Mouse (Mus musculus) neural tube, embryonic 12.5 days (tissue): ENCODE results near the gene Il4ra. TPM values are rescaled to one million over a fixed set of nuclear protein-coding genes. Genes with fewer than 3 reads are reported as not detected.

Experiments used
- ATAC-seq: fragments of 200-750 bp; cut with Nextera tagmentation; 2 replicates; pipeline ENCODE4 v1.8.0; 2017; ENCODE audit warnings: low read depth, mild to moderate bottlenecking, moderate TSS enrichment, moderate library complexity; ENCODE audit not compliant: low FRiP score
- H3K27ac ChIP-seq: fragments of 300-500 bp; sonication (generic); 2 replicates; pipeline ENCODE4 v1.5.1; 2016
- H3K27me3 ChIP-seq: fragments of 300-500 bp; sonication (generic); replicated peaks from 2 replicates; pipeline ENCODE4 v1.6.1; 2016; ENCODE audit warnings: mild to moderate bottlenecking
- H3K36me3 ChIP-seq: fragments of 300-500 bp; sonication (generic); 2 replicates; pipeline ENCODE4 v1.6.1; 2016; ENCODE audit warnings: mild to moderate bottlenecking
- H3K4me1 ChIP-seq: fragments of 300-500 bp; sonication (generic); 2 replicates; pipeline ENCODE4 v1.6.1; 2016
- H3K4me2 ChIP-seq: fragments of 300-500 bp; sonication (generic); replicated peaks from 2 replicates; pipeline ENCODE4 v1.6.1; 2016; ENCODE audit warnings: mild to moderate bottlenecking
- H3K4me3 ChIP-seq: fragments of 300-500 bp; sonication (generic); 2 replicates; pipeline ENCODE4 v1.5.1; 2016
- H3K9ac ChIP-seq: fragments of 300-500 bp; sonication (generic); 2 replicates; pipeline ENCODE4 v1.6.1; 2016; ENCODE audit warnings: mild to moderate bottlenecking
- H3K9me3 ChIP-seq: fragments of 300-500 bp; sonication (generic); 2 replicates; pipeline ENCODE4 v1.6.1; 2016; ENCODE audit warnings: mild to moderate bottlenecking
- WGBS: fragments of 180-500 bp; shearing (Covaris S2); methylation state at CpG from one replicate; pipeline ENCODE4 v1.1.7; 2016; 5-methylcytosine and 5-hydroxymethylcytosine counted together
- polyA plus RNA-seq: library from polyadenylated mRNA; unstranded; fragments of >200 nt; fragmentation: Nextera tagmentation; extraction: Ambion mirVana; gene quantifications from 2 replicates; pipeline ENCODE4 v1.2.1, GENCODE M21; 2016

Il4ra gene
- polyA plus RNA-seq, 1 experiment from 2014 or later: 5.1 TPM

- 89% methylated on average over 13 of the region's 13 CpGs for WGBS
- Histone ChIP-seq H3K27me3 (peaks cover 25% of the 10 kb centered on the region; the same call in 1 of the 2 replicates), H3K9ac (no peak overlapping the region), H3K4me1 (peaks cover 14% of the 10 kb centered on the region; the same call in 1 of the 2 replicates), H3K4me3 (no peak overlapping the region), H3K9me3 (no peaks in the 10 kb centered on the region), H3K4me2 (peak overlapping the region; percentile 22; the same call in 1 of the 2 replicates), H3K27ac (no peak overlapping the region), H3K36me3 (no peaks in the 10 kb centered on the region)
- ATAC-seq: no peak
These were observed 1.9 kb downstream of the Il4ra start for GRCm38 (mm10) chr7:125553653-125554428.

DNA sequence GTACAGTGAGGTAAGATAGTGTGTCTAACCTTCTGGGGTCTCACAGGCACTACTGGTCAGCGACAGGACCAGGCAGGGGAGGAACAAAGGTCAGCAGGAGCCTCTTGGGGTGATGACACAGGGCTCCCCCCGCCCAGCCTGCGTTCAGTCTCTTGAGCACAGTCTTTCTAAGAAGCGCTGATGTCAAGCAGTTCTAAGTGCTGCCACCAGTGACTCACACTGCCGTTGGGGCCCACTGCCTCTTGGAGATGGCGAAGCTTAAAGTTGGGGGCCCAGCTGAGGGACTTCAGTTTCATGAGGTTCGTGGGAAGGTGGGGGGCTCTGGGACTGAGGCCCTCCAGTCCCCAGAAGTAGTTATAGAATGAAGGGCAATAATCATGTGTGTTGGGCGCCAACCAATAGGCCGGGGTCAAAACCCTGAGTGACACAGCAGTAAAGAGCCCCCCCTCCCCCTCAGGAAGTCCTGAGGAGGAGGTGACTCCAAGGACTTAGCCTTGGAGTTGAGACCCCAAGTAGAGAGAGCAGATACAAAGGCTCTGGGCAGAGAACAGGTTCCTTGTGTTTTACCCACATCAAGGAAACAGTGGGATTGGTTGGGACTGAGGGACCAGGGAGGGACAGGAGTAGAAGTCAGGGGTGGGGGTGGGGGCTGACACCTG lies 2.7 kb downstream of the Il4ra start:
- H3K9ac ChIP-seq: no peak overlapping the region
- H3K4me1 ChIP-seq: peaks cover 14% of the 10 kb centered on the region; the same call in 1 of the 2 replicates
- no peaks in the 10 kb centered on the region for H3K36me3 ChIP-seq
- H3K4me2 ChIP-seq: no peak overlapping the region
- H3K4me3 ChIP-seq: no peak overlapping the region
- ATAC-seq: no peak
- H3K27ac ChIP-seq: no peak overlapping the region
- WGBS: 87% methylated on average over 9 of the region's 9 CpGs
- H3K9me3 ChIP-seq: no peaks in the 10 kb centered on the region
- peaks cover 25% of the 10 kb centered on the region; the same call in 1 of the 2 replicates for H3K27me3 ChIP-seq

DNA sequence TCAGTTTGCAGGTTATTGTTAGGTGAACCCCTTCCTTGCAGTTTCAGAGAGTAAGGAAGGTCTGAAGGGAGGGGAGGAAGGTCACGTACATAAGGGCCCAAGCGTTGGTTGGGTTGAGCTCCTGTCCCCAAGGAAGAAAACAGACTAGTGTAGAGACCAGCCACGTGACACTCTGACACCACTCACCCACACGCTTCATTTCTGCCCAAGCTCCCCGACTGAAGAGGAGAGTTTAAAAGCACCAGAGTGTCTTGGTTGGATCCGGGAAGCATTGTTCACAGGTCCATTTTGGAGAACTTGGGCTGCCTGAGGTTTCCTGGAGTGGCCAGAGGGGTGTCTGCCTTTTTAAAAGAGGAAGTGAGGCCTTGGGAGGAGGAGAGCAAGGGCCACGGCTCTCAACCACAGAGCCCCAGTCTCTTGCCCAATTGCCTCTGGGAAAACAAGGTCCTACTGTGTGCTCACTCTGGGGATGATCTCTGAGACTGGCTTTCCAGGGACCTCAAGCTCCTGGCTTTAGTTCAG lies 3.5 kb downstream of the Il4ra start:
- no peaks in the 10 kb centered on the region for H3K9me3 ChIP-seq
- no peak overlapping the region for H3K4me3 ChIP-seq
- no peak overlapping the region for H3K9ac ChIP-seq
- peaks cover 21% of the 10 kb centered on the region; the same call in 1 of the 2 replicates for H3K27me3 ChIP-seq
- no peak overlapping the region for H3K4me2 ChIP-seq
- WGBS: 90% methylated on average over 7 of the region's 7 CpGs
- H3K4me1 ChIP-seq: peaks cover 14% of the 10 kb centered on the region; the same call in 1 of the 2 replicates
- H3K36me3 ChIP-seq: no peaks in the 10 kb centered on the region
- H3K27ac ChIP-seq: no peak overlapping the region
- no peak for ATAC-seq

DNA sequence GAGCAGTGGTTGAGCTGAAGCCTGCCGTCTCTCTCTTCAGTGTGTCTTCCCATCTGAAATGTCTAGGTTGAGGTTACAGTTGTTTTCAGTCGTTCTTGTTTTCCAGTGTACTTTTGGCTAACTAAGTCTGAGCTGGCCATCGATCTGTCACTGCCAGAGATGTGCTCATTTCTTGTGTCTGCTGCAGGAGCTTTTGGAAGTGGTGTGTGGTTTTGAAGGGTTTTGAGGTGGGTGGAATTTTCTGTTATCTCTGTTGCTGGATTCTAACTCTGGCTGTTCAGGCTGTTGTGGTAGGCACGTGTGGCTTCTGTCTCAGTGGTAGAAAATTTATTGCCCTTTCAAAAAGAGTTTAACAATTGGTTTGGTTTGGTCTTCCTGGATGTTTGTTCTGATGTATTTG lies 4.2 kb downstream of the Il4ra start:
- no peaks in the 10 kb centered on the region for H3K36me3 ChIP-seq
- WGBS: 70% methylated on average over 4 of the region's 4 CpGs
- no peak overlapping the region for H3K27ac ChIP-seq
- no peak overlapping the region for H3K4me3 ChIP-seq
- H3K4me1 ChIP-seq: peaks cover 14% of the 10 kb centered on the region; the same call in 1 of the 2 replicates
- peaks cover 14% of the 10 kb centered on the region; the same call in 1 of the 2 replicates for H3K27me3 ChIP-seq
- no peak overlapping the region for H3K9ac ChIP-seq
- no peak overlapping the region for H3K4me2 ChIP-seq
- no peaks in the 10 kb centered on the region for H3K9me3 ChIP-seq
- no peak for ATAC-seq

- no peaks in the 10 kb centered on the region for H3K9me3 ChIP-seq
- H3K36me3 ChIP-seq: no peaks in the 10 kb centered on the region
- H3K4me2 ChIP-seq: no peak overlapping the region
- peaks cover 11% of the 10 kb centered on the region; the same call in 1 of the 2 replicates for H3K27me3 ChIP-seq
- ATAC-seq: no peak
- H3K9ac ChIP-seq: no peak overlapping the region
- peaks cover 7% of the 10 kb centered on the region; the same call in 1 of the 2 replicates for H3K4me1 ChIP-seq
- no peak overlapping the region for H3K4me3 ChIP-seq
- WGBS: 73% methylated on average over 8 of the region's 8 CpGs
- H3K27ac ChIP-seq: no peak overlapping the region
These were observed 4.9 kb downstream of the Il4ra start for GRCm38 (mm10) chr7:125556865-125557264.

GRCm38 (mm10) chr7:125558401-125558945 lies 6.6 kb downstream of the Il4ra start:
- 75% methylated on average over 4 of the region's 4 CpGs for WGBS
- H3K27me3 ChIP-seq: 0 out of 2 replicates have a peak, but pooled peaks cover 3% of the 10 kb centered on the region
- H3K9ac ChIP-seq: no peak overlapping the region
- no peaks in the 10 kb centered on the region for H3K9me3 ChIP-seq
- no peak overlapping the region for H3K27ac ChIP-seq
- no peak overlapping the region for H3K4me2 ChIP-seq
- no peak overlapping the region for H3K4me3 ChIP-seq
- no peaks in the 10 kb centered on the region for H3K36me3 ChIP-seq
- ATAC-seq: no peak
- H3K4me1 ChIP-seq: no peaks in the 10 kb centered on the region; the same call in 1 of the 2 replicates

DNA sequence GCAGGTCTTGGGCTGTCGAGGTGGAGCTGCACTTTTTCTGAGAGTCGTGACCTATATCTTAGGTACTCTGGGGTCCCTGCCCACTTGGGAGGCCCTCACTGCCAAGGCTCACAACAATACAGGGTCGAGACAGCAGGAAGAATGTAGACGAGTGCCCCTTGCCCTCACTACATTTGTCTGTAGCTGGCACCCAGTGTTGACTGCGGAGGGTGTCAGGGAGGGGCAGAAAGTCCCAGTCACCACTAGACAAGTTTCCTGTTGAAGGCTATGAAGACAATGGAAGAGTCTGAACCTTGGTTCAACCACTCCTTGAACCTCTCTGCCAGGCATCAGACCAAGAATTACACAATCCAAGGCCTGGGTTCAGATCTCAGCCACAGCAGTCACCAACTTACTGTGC lies 7.1 kb downstream of the Il4ra start:
- H3K27me3 ChIP-seq: no peaks in the 10 kb centered on the region
- no peak overlapping the region for H3K27ac ChIP-seq
- WGBS: 67% methylated on average over 5 of the region's 5 CpGs
- no peaks in the 10 kb centered on the region for H3K36me3 ChIP-seq
- no peaks in the 10 kb centered on the region; the same call in 1 of the 2 replicates for H3K4me1 ChIP-seq
- no peaks in the 10 kb centered on the region for H3K9me3 ChIP-seq
- H3K4me2 ChIP-seq: no peak overlapping the region
- H3K9ac ChIP-seq: no peak overlapping the region
- no peak overlapping the region for H3K4me3 ChIP-seq
- ATAC-seq: no peak

- Histone ChIP-seq H3K27ac (no peak overlapping the region), H3K36me3 (no peaks in the 10 kb centered on the region), H3K27me3 (no peaks in the 10 kb centered on the region), H3K9me3 (no peaks in the 10 kb centered on the region), H3K4me2 (no peak overlapping the region), H3K4me3 (no peak overlapping the region), H3K4me1 (no peaks in the 10 kb centered on the region; the same call in 1 of the 2 replicates), H3K9ac (no peak overlapping the region)
- no peak for ATAC-seq
- 87% methylated on average over 10 of the region's 10 CpGs for WGBS
These were observed 7.6 kb downstream of the Il4ra start for GRCm38 (mm10) chr7:125559537-125559936.

- WGBS: 84% methylated on average over 7 of the region's 7 CpGs
These were observed 8.3 kb downstream of the Il4ra start for GRCm38 (mm10) chr7:125560146-125560785.

DNA sequence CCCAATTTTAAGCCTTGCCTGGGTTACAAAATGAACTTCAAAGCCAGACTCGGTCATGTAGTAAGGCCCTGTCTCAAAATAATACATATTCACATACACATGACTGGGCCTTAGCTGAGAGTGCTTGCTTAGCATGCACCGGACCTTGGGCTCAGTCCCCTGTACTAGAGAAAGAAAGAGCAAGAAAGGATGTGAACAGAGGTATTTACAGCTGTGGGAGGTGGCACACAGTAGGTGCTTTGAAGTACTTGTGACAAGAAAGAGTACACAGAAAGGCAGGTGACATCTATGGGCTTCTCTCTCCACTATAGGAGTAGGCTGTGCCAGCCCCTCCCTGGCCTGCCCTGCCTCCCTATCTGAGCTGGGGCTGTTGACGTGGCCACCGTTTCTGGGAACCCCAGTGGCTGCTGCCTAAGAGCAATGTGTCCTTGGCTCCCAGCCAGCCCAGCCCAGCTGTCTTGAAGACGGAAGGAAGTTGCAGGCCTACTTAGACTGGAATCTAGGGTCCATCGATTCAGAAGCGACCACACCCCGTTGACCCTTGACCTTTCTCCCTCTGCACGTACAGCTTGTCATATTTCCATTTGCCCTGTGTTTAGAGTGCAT lies 9.3 kb downstream of the Il4ra start:
- Histone ChIP-seq H3K4me3 (no peak overlapping the region), H3K27ac (no peak overlapping the region), H3K9ac (no peak overlapping the region), H3K36me3 (no peaks in the 10 kb centered on the region), H3K4me1 (peaks cover 3% of the 10 kb centered on the region), H3K9me3 (no peaks in the 10 kb centered on the region), H3K27me3 (no peaks in the 10 kb centered on the region), H3K4me2 (no peak overlapping the region)
- no peak for ATAC-seq
- WGBS: 77% methylated on average over 9 of the region's 9 CpGs

More at GRCm38 (mm10) chr7:125560146-125560785, 8.3 kb downstream of the Il4ra start:
- no peaks in the 10 kb centered on the region for H3K36me3 ChIP-seq
- H3K27me3 ChIP-seq: no peaks in the 10 kb centered on the region
- no peak overlapping the region for H3K4me2 ChIP-seq
- H3K27ac ChIP-seq: no peak overlapping the region
- H3K9ac ChIP-seq: no peak overlapping the region
- no peaks in the 10 kb centered on the region; the same call in 1 of the 2 replicates for H3K4me1 ChIP-seq
- no peak for ATAC-seq
- H3K9me3 ChIP-seq: no peaks in the 10 kb centered on the region
- no peak overlapping the region for H3K4me3 ChIP-seq

DNA sequence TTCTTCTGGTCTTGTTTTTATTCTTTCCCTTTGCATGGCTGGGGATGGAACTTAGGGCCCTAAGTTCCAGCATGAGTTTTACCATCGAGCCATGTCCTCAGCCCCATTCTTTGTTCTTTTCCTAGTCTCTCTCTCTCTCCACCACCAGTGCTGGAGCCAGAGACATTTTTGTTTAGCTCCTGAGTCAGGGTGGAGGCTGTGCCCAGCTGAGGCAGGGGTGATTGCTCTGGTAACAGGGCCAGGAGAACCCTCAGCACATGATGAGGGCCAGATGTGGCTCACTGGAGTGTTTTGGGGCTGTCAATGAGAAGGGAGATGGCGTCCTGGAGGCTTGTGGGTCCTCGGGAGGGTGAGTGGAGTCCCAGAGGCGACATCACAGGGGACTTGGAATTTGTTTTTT lies 10.5 kb downstream of the Il4ra start:
- no peak for ATAC-seq

More for the DNA sequence above, 10.5 kb downstream of the Il4ra start:
- Histone ChIP-seq H3K4me1 (peaks cover 3% of the 10 kb centered on the region), H3K4me3 (no peak overlapping the region), H3K27me3 (no peaks in the 10 kb centered on the region), H3K36me3 (no peaks in the 10 kb centered on the region; the same call in 1 of the 2 replicates), H3K9ac (no peak overlapping the region), H3K27ac (no peak overlapping the region), H3K9me3 (no peaks in the 10 kb centered on the region), H3K4me2 (no peak overlapping the region)
- 78% methylated on average over 4 of the region's 4 CpGs for WGBS
